Mouse (Mus musculus) MEL (cell line): ENCODE results near the gene Dapk1. TPM values are rescaled to one million over a fixed set of nuclear protein-coding genes. Genes with fewer than 3 reads are reported as not detected.

Experiments used
- DNase-seq: peaks from one replicate; pipeline ENCODE4 v3.0.0; 2011; ENCODE audit warnings: low read depth, low spot score
- H3K27ac ChIP-seq: 2 replicates; pipeline ENCODE4 v1.5.1; 2012; ENCODE audit warnings: low read depth, mild to moderate bottlenecking, control low read depth, low read length, moderate library complexity; ENCODE audit not compliant: control insufficient read depth
- H3K27me3 ChIP-seq, 2 experiments: fragments of 150-350 bp in 1 of 2; sonication (generic) in 1 of 2; 2 replicates each; pipeline ENCODE4 v1.6.1; 2012; ENCODE audit warnings: low read length in 2 of 2, mild to moderate bottlenecking in 2 of 2, improper control_type of control experiment in 1 of 2, moderate library complexity in 1 of 2; ENCODE audit not compliant: insufficient read depth in 2 of 2, control insufficient read depth in 1 of 2
- H3K36me3 ChIP-seq, 2 experiments: 2 replicates each; pipeline ENCODE4 v1.6.1; 2012 to 2014; ENCODE audit warnings: low read length in 2 of 2, improper control_type of control experiment in 1 of 2, inconsistent platforms in 1 of 2, mild to moderate bottlenecking in 1 of 2; ENCODE audit not compliant: insufficient read depth in 2 of 2, control insufficient read depth in 1 of 2
- H3K4me1 ChIP-seq, 2 experiments: fragments of 150-350 bp in 1 of 2; sonication (generic) in 1 of 2; 2 replicates each; pipeline ENCODE4 v1.6.1; 2012; ENCODE audit warnings: low read length in 2 of 2, improper control_type of control experiment in 1 of 2, mild to moderate bottlenecking in 1 of 2; ENCODE audit not compliant: insufficient read depth in 2 of 2, control insufficient read depth in 1 of 2
- H3K4me3 ChIP-seq, 2 experiments: fragments of 150-350 bp in 1 of 2; sonication (generic) in 1 of 2; 2 replicates each; pipeline ENCODE4 v1.5.1; 2012; ENCODE audit warnings: low read depth in 2 of 2, low read length in 2 of 2, mild to moderate bottlenecking in 2 of 2, moderate library complexity in 2 of 2, control low read depth in 1 of 2, improper control_type of control experiment in 1 of 2; ENCODE audit not compliant: control insufficient read depth in 1 of 2, insufficient read depth in 1 of 2
- H3K79me2 ChIP-seq: 2 replicates; pipeline ENCODE4 v1.6.1; 2012; ENCODE audit warnings: mild to moderate bottlenecking, low read length, moderate library complexity; ENCODE audit not compliant: control insufficient read depth, poor library complexity, insufficient read depth
- H3K9ac ChIP-seq: 2 replicates; pipeline ENCODE4 v1.6.1; 2012; ENCODE audit warnings: low read depth, mild to moderate bottlenecking, control low read depth, low read length, moderate library complexity; ENCODE audit not compliant: control insufficient read depth, poor library complexity, severe bottlenecking
- H3K9me3 ChIP-seq: fragments of 150-350 bp; sonication (generic); replicated peaks from 2 replicates; pipeline ENCODE4 v1.6.1; 2012; ENCODE audit warnings: mild to moderate bottlenecking, low read length, improper control_type of control experiment, moderate library complexity; ENCODE audit not compliant: insufficient read depth
- BHLHE40 ChIP-seq: IDR thresholded peaks from 2 replicates; pipeline ENCODE4 v1.6.1; 2012; ENCODE audit warnings: low read depth, mild to moderate bottlenecking, inconsistent platforms, low read length, improper control_type of control experiment, borderline replicate concordance
- CHD1 ChIP-seq: IDR thresholded peaks from 2 replicates; pipeline ENCODE4 v1.6.1; 2012; ENCODE audit warnings: low read depth, mild to moderate bottlenecking, inconsistent platforms, low read length, improper control_type of control experiment
- CHD2 ChIP-seq: IDR thresholded peaks from 2 replicates; pipeline ENCODE4 v1.6.1; 2011; ENCODE audit warnings: low read length, improper control_type of control experiment
- ELF1 ChIP-seq: IDR thresholded peaks from 2 replicates; pipeline ENCODE4 v1.6.1; 2014; ENCODE audit warnings: low read depth, mild to moderate bottlenecking, inconsistent platforms, low read length, improper control_type of control experiment, moderate library complexity
- GABPA ChIP-seq: IDR thresholded peaks from 2 replicates; pipeline ENCODE4 v1.6.1; 2012; ENCODE audit warnings: low read depth, mild to moderate bottlenecking, inconsistent platforms, low read length, improper control_type of control experiment, moderate library complexity
- GATA1 ChIP-seq: IDR thresholded peaks from 2 replicates; pipeline ENCODE4 v1.6.1; 2011; ENCODE audit warnings: low read depth, low read length, improper control_type of control experiment
- HCFC1 ChIP-seq: IDR thresholded peaks from 2 replicates; pipeline ENCODE4 v1.6.1; 2012; ENCODE audit warnings: low read depth, mild to moderate bottlenecking, inconsistent platforms, low read length, improper control_type of control experiment, moderate library complexity
- JUND ChIP-seq: IDR thresholded peaks from 2 replicates; pipeline ENCODE4 v1.6.1; 2011; ENCODE audit warnings: low read depth, mild to moderate bottlenecking, improper control_type of control experiment, low read length
- KAT2A ChIP-seq: conservative IDR thresholded peaks from 2 replicates; pipeline ENCODE4 v1.6.1; 2012; ENCODE audit warnings: low read depth, low read length, improper control_type of control experiment, inconsistent platforms
- MAFK ChIP-seq: IDR thresholded peaks from 2 replicates; pipeline ENCODE4 v1.6.1; 2011; ENCODE audit warnings: low read depth, mild to moderate bottlenecking, low read length, improper control_type of control experiment, borderline replicate concordance
- MAX ChIP-seq: IDR thresholded peaks from 2 replicates; pipeline ENCODE4 v1.6.1; 2011; ENCODE audit warnings: low read length, improper control_type of control experiment
- MAZ ChIP-seq: IDR thresholded peaks from 2 replicates; pipeline ENCODE4 v1.6.1; 2012; ENCODE audit warnings: low read depth, mild to moderate bottlenecking, inconsistent platforms, low read length, improper control_type of control experiment
- MYB ChIP-seq: IDR thresholded peaks from 2 replicates; pipeline ENCODE4 v1.6.1; 2011; ENCODE audit warnings: mild to moderate bottlenecking, low read depth, low read length, improper control_type of control experiment
- NELFE ChIP-seq: IDR thresholded peaks from 2 replicates; pipeline ENCODE4 v1.6.1; 2011; ENCODE audit warnings: low read depth, low read length, improper control_type of control experiment
- NRF1 ChIP-seq: IDR thresholded peaks from 2 replicates; pipeline ENCODE4 v1.6.1; 2014; ENCODE audit warnings: low read depth, mild to moderate bottlenecking, inconsistent platforms, low read length, improper control_type of control experiment, moderate library complexity; ENCODE audit not compliant: poor library complexity, insufficient read depth, severe bottlenecking
- POLR2A ChIP-seq, 2 experiments: IDR thresholded peaks; 2 replicates each; pipeline ENCODE4 v1.6.1; 2011 to 2012; ENCODE audit warnings: low read length in 2 of 2, mild to moderate bottlenecking in 2 of 2, control low read depth in 1 of 2, improper control_type of control experiment in 1 of 2, low read depth in 1 of 2, moderate library complexity in 1 of 2; ENCODE audit not compliant: control insufficient read depth in 1 of 2, insufficient read depth in 1 of 2, poor library complexity in 1 of 2
- POLR2AphosphoS2 ChIP-seq: IDR thresholded peaks from 2 replicates; pipeline ENCODE4 v1.6.1; 2011; ENCODE audit warnings: low read length, improper control_type of control experiment
- RCOR1 ChIP-seq: IDR thresholded peaks from 2 replicates; pipeline ENCODE4 v1.6.1; 2012; ENCODE audit warnings: low read depth, mild to moderate bottlenecking, inconsistent platforms, low read length, improper control_type of control experiment
- SMC3 ChIP-seq: IDR thresholded peaks from 2 replicates; pipeline ENCODE4 v1.6.1; 2011; ENCODE audit warnings: low read depth, low read length, improper control_type of control experiment
- TAL1 ChIP-seq: IDR thresholded peaks from 2 replicates; pipeline ENCODE4 v1.6.1; 2012; ENCODE audit warnings: mild to moderate bottlenecking, inconsistent platforms, low read length, moderate library complexity, mixed read lengths
- TBP ChIP-seq: IDR thresholded peaks from 2 replicates; pipeline ENCODE4 v1.8.0; 2011; ENCODE audit warnings: low read depth, low read length, improper control_type of control experiment
- TCF12 ChIP-seq: IDR thresholded peaks from 2 replicates; pipeline ENCODE4 v1.6.1; 2014; ENCODE audit warnings: low read depth, mild to moderate bottlenecking, inconsistent platforms, low read length, improper control_type of control experiment, moderate library complexity
- USF1 ChIP-seq: IDR thresholded peaks from 2 replicates; pipeline ENCODE4 v1.6.1; 2014; ENCODE audit warnings: low read depth, mild to moderate bottlenecking, inconsistent platforms, low read length, improper control_type of control experiment, moderate library complexity
- USF2 ChIP-seq, 2 experiments: IDR thresholded peaks; 2 replicates each; pipeline ENCODE4 v1.6.1; 2011 to 2012; ENCODE audit warnings: improper control_type of control experiment in 2 of 2, low read length in 2 of 2, borderline replicate concordance in 1 of 2, inconsistent platforms in 1 of 2, low read depth in 1 of 2, mild to moderate bottlenecking in 1 of 2; ENCODE audit not compliant: insufficient read depth in 1 of 2
- ZC3H11A ChIP-seq: IDR thresholded peaks from 2 replicates; pipeline ENCODE4 v1.6.1; 2012; ENCODE audit warnings: low read depth, mild to moderate bottlenecking, inconsistent platforms, low read length, improper control_type of control experiment
- ZMIZ1 ChIP-seq: IDR thresholded peaks from 2 replicates; pipeline ENCODE4 v1.6.1; 2012; ENCODE audit warnings: low read depth, mild to moderate bottlenecking, inconsistent platforms, low read length, improper control_type of control experiment, moderate library complexity
- ZNF384 ChIP-seq: IDR thresholded peaks from 2 replicates; pipeline ENCODE4 v1.6.1; 2012; ENCODE audit warnings: low read depth, mild to moderate bottlenecking, inconsistent platforms, low read length, improper control_type of control experiment
- polyA plus RNA-seq, 2 experiments: library from polyadenylated mRNA; stranded (reverse) in 1 of 2; unstranded in 1 of 2; fragments of >175 nt in 1 of 2; fragments of >200 nt in 1 of 2; gene quantifications; 2 replicates each; pipeline versions ENCODE4 v1.2.1 to v1.2.4; 2012; ENCODE audit warnings: low replicate concordance in 2 of 2, low read depth in 1 of 2; ENCODE audit not compliant: insufficient read length in 2 of 2, insufficient read depth in 1 of 2, missing spikeins in 1 of 2
- total RNA-seq: library from RNA; depleted of rRNA; stranded (reverse); fragments of 300-350 nt; gene quantifications from 2 replicates; pipeline ENCODE4 v1.2.3, GENCODE M21; 2012

Gene Dapk1
- total and polyA plus RNA-seq, 3 experiments: 5.1 to 8.2 TPM; not detected in 1

GRCm38 (mm10) chr13:60594866-60595265 lies 6.9 kb upstream of the Dapk1 start:
- Histone ChIP-seq H3K9ac (no peak overlapping the region), H3K36me3 (no peaks in the 10 kb centered on the region), H3K79me2 (no peaks in the 10 kb centered on the region), H3K4me1 (no peaks in the 10 kb centered on the region), H3K27me3 (no peaks in the 10 kb centered on the region), H3K9me3 (no peaks in the 10 kb centered on the region), H3K27ac (no peak overlapping the region), H3K4me3 (no peak overlapping the region)
- TF ChIP-seq MAZ (no peak), JUND (no peak), ZNF384 (no peak), TAL1 (no peak), GABPA (no peak), GATA1 (no peak), TCF12 (no peak), MYB (no peak), TBP (no peak), MAX (no peak), SMC3 (no peak), BHLHE40 (no peak), POLR2A (IDR thresholded peaks at IDR 0.05; ENCODE audit: control insufficient read depth in 1 of 2, insufficient read depth in 1 of 2, low read depth in 1 of 2, low read length in 2 of 2, poor library complexity in 1 of 2) (no peak), HCFC1 (no peak), NELFE (no peak), RCOR1 (no peak), MAFK (no peak)
- no peak for DNase-seq

GRCm38 (mm10) chr13:60595519-60595918 lies 6.2 kb upstream of the Dapk1 start:
- Histone ChIP-seq H3K27me3 (no peaks in the 10 kb centered on the region), H3K4me1 (no peaks in the 10 kb centered on the region), H3K9ac (no peak overlapping the region), H3K79me2 (no peaks in the 10 kb centered on the region)
- DNase-seq: no peak
- TF ChIP-seq MAZ (no peak), ZNF384 (no peak), MAX (no peak), GABPA (no peak), ELF1 (no peak), ZC3H11A (no peak), HCFC1 (no peak), POLR2AphosphoS2 (no peak), USF2 (IDR thresholded peaks at IDR 0.05; ENCODE audit: borderline replicate concordance in 1 of 2, insufficient read depth in 1 of 2, low read depth in 1 of 2, low read length in 2 of 2) (no peak), NRF1 (no peak), TAL1 (no peak), RCOR1 (no peak), GATA1 (no peak), KAT2A (no peak), CHD2 (no peak), ZMIZ1 (no peak), MYB (no peak), USF1 (no peak), CHD1 (no peak), NELFE (no peak)
- TF ChIP-seq, all 39 proteins: peak for 0
- Histone ChIP-seq H3K4me3 (no peak overlapping the region), H3K9me3 (no peaks in the 10 kb centered on the region), H3K36me3 (no peaks in the 10 kb centered on the region), H3K27ac (no peak overlapping the region)
